Mouse (Mus musculus) kidney, embryonic 15.5 days (tissue): ENCODE data around the gene Calcr. TPM values are rescaled to one million over a fixed set of nuclear protein-coding genes. Genes with fewer than 3 reads are reported as not detected.
"Not testable (repeated sequence)": the region's sequence is repeated elsewhere in the genome, so short reads cannot be mapped to it uniquely, and the experiment has no call there.

ENCODE experiments used
- ATAC-seq: fragments of 200-750 bp; cut with Nextera tagmentation; replicated peaks from 2 replicates; pipeline ENCODE4 v1.8.0; 2017; ENCODE audit warnings: moderate TSS enrichment; ENCODE audit not compliant: low FRiP score
- H3K27ac ChIP-seq: fragments of 300-500 bp; sonication (generic); 2 replicates; pipeline ENCODE4 v1.5.1; 2015; ENCODE audit warnings: mild to moderate bottlenecking, inconsistent platforms
- H3K27me3 ChIP-seq: fragments of 300-500 bp; sonication (generic); 2 replicates; pipeline ENCODE4 v1.6.1; 2015; ENCODE audit warnings: inconsistent platforms
- H3K36me3 ChIP-seq: fragments of 300-500 bp; sonication (generic); 2 replicates; pipeline ENCODE4 v1.6.1; 2015; ENCODE audit warnings: inconsistent platforms
- H3K4me1 ChIP-seq: fragments of 300-500 bp; sonication (generic); 2 replicates; pipeline ENCODE4 v1.6.1; 2015; ENCODE audit warnings: inconsistent platforms
- H3K4me2 ChIP-seq: fragments of 300-500 bp; sonication (generic); 2 replicates; pipeline ENCODE4 v1.6.1; 2015; ENCODE audit warnings: moderate library complexity, mild to moderate bottlenecking, inconsistent platforms
- H3K4me3 ChIP-seq: fragments of 300-500 bp; sonication (generic); replicated peaks from 2 replicates; pipeline ENCODE4 v1.5.1; 2015; ENCODE audit warnings: mild to moderate bottlenecking, inconsistent platforms
- H3K9ac ChIP-seq: fragments of 300-500 bp; sonication (generic); 2 replicates; pipeline ENCODE4 v1.6.1; 2015; ENCODE audit warnings: mild to moderate bottlenecking, inconsistent platforms
- H3K9me3 ChIP-seq: fragments of 300-500 bp; sonication (generic); replicated peaks from 2 replicates; pipeline ENCODE4 v1.6.1; 2016; ENCODE audit warnings: inconsistent platforms
- WGBS: fragments of 180-500 bp; shearing (Covaris S2); methylation state at CpG from one replicate; pipeline ENCODE4 v1.1.7; 2015; ENCODE audit warnings: mixed read lengths; 5-methylcytosine and 5-hydroxymethylcytosine counted together
- microRNA counts: library from miRNA; unstranded; fragments of <30 nt; microRNA quantifications from one replicate; lab custom pipeline; 2016
- microRNA-seq: library from miRNA; unstranded; fragments of <30 nt; microRNA quantifications from one replicate; pipeline ENCODE4, GENCODE M21; 2016
- polyA plus RNA-seq: library from polyadenylated mRNA; unstranded; fragments of >200 nt; fragmentation: Nextera tagmentation; extraction: Ambion mirVana; gene quantifications from 2 replicates; pipeline ENCODE4 v1.2.1, GENCODE M21; 2015

The Calcr gene
- polyA plus RNA-seq, 1 experiment from 2014 or later = 0.40 TPM

GRCm38 (mm10) chr6:3671941-3672340 is 92.6 kb downstream of the Calcr start:
- H3K9me3 ChIP-seq, H3K27ac ChIP-seq, H3K27me3 ChIP-seq, H3K9ac ChIP-seq, ATAC-seq, H3K4me1 ChIP-seq, H3K4me3 ChIP-seq, H3K36me3 ChIP-seq, H3K4me2 ChIP-seq: not testable (repeated sequence)
- 88% methylated on average over 4 of the region's 4 CpGs for WGBS

- Histone ChIP-seq H3K4me2 (no peak overlapping the region), H3K4me3 (no peak overlapping the region), H3K9ac (no peak overlapping the region), H3K36me3 (no peaks in the 10 kb centered on the region), H3K9me3 (no peaks in the 10 kb centered on the region), H3K4me1 (no peaks in the 10 kb centered on the region), H3K27ac (no peak overlapping the region), H3K27me3 (no peaks in the 10 kb centered on the region)
- WGBS = 74% methylated on average over 10 of the region's 10 CpGs
- ATAC-seq = peak; percentile 43; the same call in 1 of the 2 replicates
Observed at GRCm38 (mm10) chr6:3664147-3664716, 100.3 kb downstream of the Calcr start.

DNA sequence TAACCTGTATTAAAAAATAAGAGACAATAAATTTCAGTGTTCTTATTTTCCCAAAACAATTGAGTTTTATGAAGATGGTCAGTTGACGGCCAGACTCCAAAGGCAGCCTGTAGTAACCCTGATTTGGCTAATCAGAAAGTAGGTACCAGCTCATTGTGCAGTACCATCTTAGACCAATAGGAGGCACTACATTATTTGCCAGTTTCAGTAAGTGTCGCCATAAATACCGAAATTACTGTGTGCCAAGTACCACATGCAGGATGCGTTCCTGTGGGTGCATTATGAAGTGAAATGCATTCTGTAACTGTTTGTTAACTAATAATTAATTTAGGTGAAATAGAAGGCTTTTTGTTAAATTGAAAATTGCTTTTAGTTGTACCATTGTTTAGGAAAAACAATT is 106.1 kb downstream of the Calcr start:
- no peaks in the 10 kb centered on the region for H3K27me3 ChIP-seq
- no peak overlapping the region for H3K27ac ChIP-seq
- no peaks in the 10 kb centered on the region for H3K4me1 ChIP-seq
- H3K9me3 ChIP-seq = no peaks in the 10 kb centered on the region
- H3K9ac ChIP-seq = no peak overlapping the region
- H3K4me2 ChIP-seq = no peak overlapping the region
- H3K36me3 ChIP-seq = no peaks in the 10 kb centered on the region
- 89% methylated on average over 4 of the region's 4 CpGs for WGBS
- H3K4me3 ChIP-seq = no peak overlapping the region
- no peak for ATAC-seq

MicroRNAs encoded within 50 kb of the gene (microRNA counts, 519-probe panel; counts per million panel counts)
- 1,465 counts per million, percentile 7 among the panel's probes with 10 or more counts for microRNA mmu-miR-489 (lab: Ali Mortazavi, UCI)
- 31.7 counts per million for microRNA mmu-miR-653 (lab: Ali Mortazavi, UCI)

Small RNA genes lying within 50 kb of the gene (microRNA-seq; reads per million reads assigned to microRNA genes)
- gene Mir489 (0.74 reads per million), gene Mir653 (1.9 reads per million, percentile 9 among the genes with 10 or more reads in this experiment)

Other genes with a start within 250 kb of the Calcr start
- gene Tfpi2, start 224.2 kb upstream of the Calcr start, polyA plus RNA-seq = 3.2 TPM in 2 replicates
- not detected in 2 replicates for gene Gngt1, start 229.1 kb upstream of the Calcr start, polyA plus RNA-seq
- 81.3 and 82.3 TPM in 2 replicates for gene Gng11, start 239.2 kb upstream of the Calcr start, polyA plus RNA-seq